Mouse (Mus musculus) heart, postnatal 0 days (tissue): ENCODE data around the gene Ehmt1.

Source experiments
- CTCF ChIP-seq: IDR thresholded peaks from 2 replicates; pipeline ENCODE4 v1.5.1; 2016; ENCODE audit warnings: antibody characterized with exemption, control low read depth, low read depth
- EP300 ChIP-seq: IDR thresholded peaks from 2 replicates; pipeline ENCODE4 v1.6.1; 2016; ENCODE audit warnings: antibody characterized with exemption, low read depth

DNA sequence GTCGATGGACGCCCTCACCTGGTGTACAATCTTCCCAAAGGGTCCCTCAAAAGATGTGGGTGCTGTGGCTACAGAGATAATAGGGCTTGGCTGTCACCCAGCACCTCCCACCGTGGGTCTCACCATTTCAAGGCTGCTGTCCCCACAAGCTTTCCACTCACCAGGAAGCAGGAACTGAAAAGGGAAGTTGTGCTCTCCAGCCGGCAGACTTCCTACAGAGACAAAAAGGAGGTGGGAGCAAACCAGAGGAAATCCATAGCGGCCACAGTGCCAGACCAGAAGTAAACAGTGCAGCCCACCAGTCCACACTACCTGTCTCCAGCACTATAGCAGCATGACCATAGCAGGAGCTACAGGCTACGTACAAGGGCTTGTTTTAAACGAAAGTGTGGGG lies 7.5 kb upstream of the Ehmt1 start:
- TF ChIP-seq CTCF: no peak
- TF ChIP-seq EP300: no peak
